Mouse (Mus musculus): ENCODE measurements around the gene Sowahc.

The Sowahc gene

GRCm38 (mm10) chr10:59221473-59222270 lies at the start of gene Sowahc, which contains the start of gene Sept10:
Sowahc (plus strand) TSS chr10:59221953.
Sept10 (minus strand) TSS chr10:59221847.
- DNase-seq, result peak; percentile 97

DNA sequence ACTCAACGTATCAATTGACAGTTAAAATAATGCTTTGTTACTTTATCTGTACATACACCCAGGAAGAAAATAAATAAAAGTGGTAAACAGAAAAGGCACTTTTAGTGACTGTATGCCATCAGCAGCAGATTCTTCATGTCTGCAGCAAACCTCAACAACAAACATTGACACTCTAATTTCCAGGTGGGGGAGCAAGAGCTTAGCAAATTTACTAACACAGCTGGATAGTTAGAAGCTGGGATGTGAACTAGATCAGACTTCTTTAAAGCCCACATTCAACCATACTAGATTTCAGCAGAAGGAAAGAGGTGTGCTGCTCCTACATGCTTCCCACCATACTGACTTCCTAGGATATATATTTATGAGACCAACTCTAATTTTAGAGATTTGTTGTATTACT lies 49.2 kb upstream of the Sowahc start:
- no peak for DNase-seq

- DNase-seq, result no peak
Observed at GRCm38 (mm10) chr10:59179620-59180019, 42.1 kb upstream of the Sowahc start.

DNA sequence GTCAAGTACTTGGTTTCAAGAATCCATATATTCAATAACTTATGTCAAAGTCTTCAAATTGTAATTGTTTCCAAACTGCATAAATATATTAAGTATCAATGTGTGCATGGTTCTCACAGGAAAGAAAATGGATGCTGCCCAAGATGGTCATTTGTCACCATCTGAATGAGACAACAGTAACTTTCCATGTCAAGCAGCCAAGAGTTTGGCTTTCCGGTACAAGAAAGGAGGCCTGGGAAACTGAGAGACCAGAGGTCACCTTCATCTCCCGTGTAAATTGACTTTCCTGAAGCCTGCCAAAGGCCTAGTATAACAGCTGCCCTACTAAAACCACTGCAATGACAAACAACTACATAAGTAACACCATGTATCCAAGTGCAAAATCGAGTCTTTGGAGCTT lies 39.4 kb upstream of the Sowahc start:
- no peak for DNase-seq

GRCm38 (mm10) chr10:59194891-59195290 lies 26.9 kb upstream of the Sowahc start:
- DNase-seq, result no peak

DNA sequence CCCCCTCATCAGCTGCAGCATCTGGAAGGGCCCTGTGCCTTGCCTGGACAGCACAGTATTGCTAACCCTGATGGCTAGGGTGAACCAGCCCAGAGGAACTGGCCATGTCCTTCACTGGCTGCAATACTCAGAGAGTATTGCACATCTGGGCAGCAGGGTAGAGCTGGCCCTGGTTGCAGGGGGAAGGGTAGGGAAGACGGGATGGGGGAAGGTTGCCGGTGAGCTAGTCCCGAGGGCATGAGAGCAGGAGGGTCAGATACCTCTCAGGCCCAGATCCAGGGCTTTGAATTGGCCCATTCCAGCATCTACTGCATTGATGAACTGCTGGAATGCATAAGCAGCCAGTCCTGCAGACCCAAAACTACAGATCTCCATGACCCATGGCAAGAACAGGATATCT lies 25.0 kb upstream of the Sowahc start:
- DNase-seq, result no peak

DNA sequence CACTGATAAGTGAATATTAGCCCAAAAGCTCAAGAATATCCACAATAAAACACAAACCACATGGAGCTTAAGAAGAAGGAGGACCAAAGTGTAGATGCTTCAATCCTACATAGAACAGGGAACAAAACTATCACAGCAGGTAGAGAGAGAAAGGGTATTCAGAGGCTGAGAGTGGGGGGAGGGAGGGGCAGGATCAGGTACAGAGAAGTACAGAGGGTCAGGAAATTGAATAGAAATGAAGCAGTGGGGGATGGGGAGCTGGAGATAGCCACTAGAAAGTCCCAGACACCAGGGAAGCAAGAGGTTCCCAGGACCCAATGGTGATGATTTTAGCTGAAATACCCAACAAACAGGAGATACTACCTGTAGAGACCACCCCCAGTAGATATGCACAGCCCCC lies 21.7 kb upstream of the Sowahc start:
- no peak for DNase-seq

DNA sequence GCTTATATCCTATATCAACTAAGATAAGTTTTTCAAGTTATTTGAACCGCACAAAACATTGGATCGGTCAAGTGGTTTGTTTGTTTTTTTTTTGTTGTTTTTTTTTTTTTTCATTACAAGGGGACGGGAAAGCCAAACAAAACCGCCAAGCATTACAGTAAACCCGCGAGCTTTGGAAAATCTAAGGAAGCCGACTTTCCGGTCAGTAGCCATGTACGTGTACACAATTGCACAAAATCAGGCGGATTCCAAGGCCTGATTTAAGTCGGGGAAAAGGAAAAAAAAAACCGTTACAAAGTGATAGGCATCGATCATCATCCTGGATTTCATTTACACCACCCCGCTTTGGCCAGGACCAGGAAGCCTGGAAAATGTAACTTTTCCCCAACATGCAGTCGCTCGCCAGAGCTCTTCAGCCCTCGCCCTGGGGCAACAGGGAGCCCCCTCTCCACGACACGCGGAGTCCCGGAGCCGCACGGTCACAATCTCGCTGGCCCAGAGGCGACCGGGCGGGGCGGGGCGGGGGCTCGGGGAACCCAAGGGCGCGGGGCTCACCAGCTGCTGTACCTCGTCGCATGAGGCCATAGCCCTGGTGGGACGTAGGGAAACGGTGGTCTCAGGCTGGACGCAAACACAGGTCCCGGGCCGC lies 805 bp upstream of the Sowahc start:
- no peak for DNase-seq

GRCm38 (mm10) chr10:59222271-59223101 lies 733 bp downstream of the Sowahc start:
- peak; percentile 14 for DNase-seq

DNA sequence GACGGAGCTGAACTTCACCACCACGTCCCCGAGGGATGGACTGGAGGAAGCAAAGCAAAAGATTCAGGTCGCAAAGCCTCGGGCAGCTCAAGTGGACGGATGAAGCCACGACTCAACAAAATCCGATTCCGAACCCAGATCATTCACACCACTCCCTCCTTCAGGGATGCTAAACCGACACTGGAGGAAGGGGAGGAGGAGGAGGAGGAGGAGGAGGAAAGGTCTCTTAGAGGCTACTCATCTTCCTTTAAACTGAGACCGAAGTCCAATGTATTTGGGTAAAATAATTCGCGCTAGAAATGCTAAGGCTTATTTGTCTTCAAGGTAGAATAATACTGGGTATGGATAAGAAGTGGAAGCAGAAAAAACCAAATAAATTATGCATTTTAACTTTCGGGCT lies 1.5 kb downstream of the Sowahc start:
- no peak for DNase-seq

DNA sequence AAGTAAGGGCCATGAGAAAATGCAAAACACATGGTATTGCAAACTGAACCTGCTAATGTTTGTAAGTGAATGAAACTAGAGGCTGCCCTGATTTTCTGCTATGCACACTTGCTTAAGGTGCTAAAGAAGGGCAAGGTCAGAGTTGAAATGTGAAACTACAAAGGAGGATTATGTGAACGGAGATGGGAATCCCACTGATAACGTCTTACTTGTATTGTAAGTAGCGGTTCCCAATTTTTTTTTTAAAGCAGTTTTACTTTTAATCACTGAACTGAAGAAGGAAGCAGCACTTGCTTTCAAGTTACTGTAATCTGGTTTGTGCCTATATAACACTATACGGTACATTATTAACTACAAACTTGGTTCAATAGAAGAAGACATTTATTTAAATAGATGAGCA lies 2.1 kb downstream of the Sowahc start:
- DNase-seq, result no peak

- no peak for DNase-seq
Observed at GRCm38 (mm10) chr10:59225137-59225536, 3.4 kb downstream of the Sowahc start.

DNA sequence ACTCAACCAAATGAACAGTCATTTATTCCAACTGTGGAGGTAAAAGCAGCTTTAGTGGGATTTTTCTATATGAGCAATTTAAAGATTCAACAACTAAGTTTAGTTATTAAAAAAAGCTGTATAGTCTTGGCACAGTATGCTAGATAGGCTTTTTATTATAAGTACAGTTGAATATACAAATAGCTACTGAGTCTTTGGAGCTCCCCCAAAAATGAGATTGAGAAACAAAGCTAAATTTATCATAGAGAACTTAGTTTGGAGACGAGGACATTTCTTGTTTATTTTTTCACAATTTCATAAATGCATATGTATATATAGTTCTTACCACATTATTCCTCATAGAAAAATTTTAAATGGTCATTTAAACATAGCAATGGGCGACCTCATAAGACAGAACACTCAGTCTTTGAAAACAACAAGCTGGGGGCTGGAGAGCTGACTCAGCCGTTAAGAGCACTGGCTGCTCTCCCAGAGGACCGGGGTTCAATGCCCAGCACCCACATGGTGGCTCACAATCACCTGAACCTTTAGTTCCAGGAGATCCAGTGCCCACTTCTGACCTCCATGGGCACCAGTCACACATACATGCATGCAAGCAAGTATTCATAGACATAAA lies 7.6 kb downstream of the Sowahc start:
- DNase-seq, result no peak

DNA sequence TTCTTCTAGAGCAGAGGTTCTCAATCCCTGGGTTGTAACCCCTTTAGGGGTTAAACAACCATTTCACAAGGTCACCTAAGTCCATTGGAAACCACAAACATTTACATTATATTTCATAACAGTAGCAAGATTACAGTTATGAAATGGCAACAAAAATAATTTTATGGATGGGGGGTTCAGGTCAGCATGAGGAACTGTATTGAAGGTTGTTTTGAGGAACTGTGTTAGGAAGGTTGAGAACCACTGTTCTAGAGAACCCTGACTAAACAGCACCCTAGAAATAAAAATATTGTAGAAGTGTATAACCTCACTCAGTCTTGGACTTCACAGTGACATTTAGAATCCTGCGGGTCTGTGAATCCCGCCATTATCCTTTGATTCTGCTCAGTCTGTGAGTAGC lies 13.5 kb downstream of the Sowahc start:
- no peak for DNase-seq

- DNase-seq, result no peak
Observed at GRCm38 (mm10) chr10:59235847-59236246, 14.1 kb downstream of the Sowahc start.

- DNase-seq, result no peak
Observed at GRCm38 (mm10) chr10:59236486-59236885, 14.7 kb downstream of the Sowahc start.

DNA sequence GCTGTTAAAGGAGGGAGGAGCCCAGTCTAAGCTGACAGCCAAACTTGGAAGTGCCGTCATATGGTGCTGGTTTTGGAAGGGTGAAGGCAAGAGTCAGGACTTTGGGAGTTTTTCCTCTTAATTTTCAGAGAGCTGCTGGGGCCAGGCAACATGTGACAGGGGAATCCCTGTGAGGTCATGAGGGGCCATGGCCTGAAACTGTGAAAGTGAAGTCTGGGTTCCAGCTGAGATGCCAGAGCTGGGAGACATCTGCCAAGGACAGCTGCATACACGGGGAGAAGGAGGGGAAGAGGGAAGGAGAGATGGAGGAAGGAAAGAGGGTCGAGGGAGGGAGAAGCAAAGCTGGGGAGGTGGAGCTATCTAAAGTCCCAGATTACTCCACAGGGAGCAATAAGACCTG lies 16.0 kb downstream of the Sowahc start:
- no peak for DNase-seq

- peak; percentile 10 for DNase-seq
Observed at GRCm38 (mm10) chr10:59241141-59241541, 19.4 kb downstream of the Sowahc start.

GRCm38 (mm10) chr10:59249531-59249930 lies 27.8 kb downstream of the Sowahc start:
- DNase-seq, result no peak

DNA sequence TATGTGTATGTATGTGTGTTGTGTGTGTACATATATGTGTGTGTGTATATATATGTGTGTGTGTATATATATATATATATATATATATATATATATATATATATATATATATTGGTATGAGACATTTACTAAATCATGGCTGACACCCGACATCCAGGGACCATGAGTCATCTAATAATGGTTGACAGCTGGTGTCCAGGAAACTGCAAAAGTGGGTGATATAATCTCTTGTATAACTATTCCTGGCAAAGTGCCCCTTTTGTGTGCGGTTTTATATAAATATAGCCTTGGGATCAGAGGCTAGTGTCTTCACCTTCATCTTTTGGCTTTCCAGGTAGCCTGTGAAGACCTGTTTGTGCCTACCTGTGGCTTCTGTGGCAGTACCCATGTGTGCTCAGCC lies 28.9 kb downstream of the Sowahc start:
- no peak for DNase-seq

GRCm38 (mm10) chr10:59251980-59252379 lies 30.2 kb downstream of the Sowahc start:
- no peak for DNase-seq

GRCm38 (mm10) chr10:59252396-59252795 lies 30.6 kb downstream of the Sowahc start:
- DNase-seq, result no peak

DNA sequence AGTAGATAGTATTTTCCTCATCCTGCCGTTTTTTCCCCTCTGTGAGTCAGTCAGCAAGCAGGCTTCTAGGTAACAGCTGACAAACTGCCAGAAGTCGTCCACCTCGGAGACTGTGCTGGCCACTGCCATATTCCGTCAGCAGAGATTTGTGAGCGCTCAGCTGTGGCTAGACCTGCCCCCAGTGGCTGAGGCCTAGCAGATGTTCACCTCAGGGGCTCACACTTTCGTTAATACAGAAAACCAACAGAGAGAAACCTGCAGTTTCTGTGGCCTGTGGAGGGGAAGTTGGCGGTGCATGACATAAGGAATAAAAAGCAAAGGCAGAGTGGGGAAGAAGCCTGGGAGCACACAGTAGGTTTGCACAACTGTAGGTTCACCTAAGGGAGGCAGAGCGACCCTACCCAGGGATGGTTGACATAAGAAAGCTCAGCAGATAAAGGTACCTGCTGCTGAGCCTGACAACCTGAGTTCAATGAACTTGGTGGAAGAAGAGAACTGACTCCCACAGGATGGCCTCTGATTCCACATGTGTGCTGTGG lies 31.9 kb downstream of the Sowahc start:
- no peak for DNase-seq

Data from right cerebral cortex, adult 18-20 months (tissue).